Comparison of ENCODE assay signal across 19 mouse cellular contexts in genomic region chr3:123073351-123073750, GRCm38 (mm10). TPM values are rescaled to one million over a fixed set of nuclear protein-coding genes. Genes with fewer than 3 reads are reported as not detected.
DNase-seq lines count a peak whose midpoint lies in the region; ATAC-seq lines count a peak whose summit lies in the region.
"Had no signal": no experiment of that assay in that cellular context is flagged by ENCODE, and none has a peak within 500 bp of the region (broad histone marks: within the 10 kb centered on the region; RNA-seq: fewer than 3 reads in every experiment).

No protein-coding gene starts in this region.

- intact Hi-C loops in heart, postnatal 36 days (cut with DNase I): no loop called here

- no peak overlapping the region for H3K4me3 ChIP-seq in heart, embryonic 12.5 days
- H3K4me3 ChIP-seq in limb, embryonic 12.5 days (replicated peaks): no peak overlapping the region
- H3K4me3 ChIP-seq in limb, embryonic 10.5 days: no peak overlapping the region
- no peak overlapping the region for H3K4me3 ChIP-seq in stomach, embryonic 16.5 days (replicated peaks; ENCODE audit: low read length)
- no peak overlapping the region for H3K4me3 ChIP-seq in forebrain, embryonic 16.5 days (replicated peaks; ENCODE audit: low read length)
- H3K4me3 ChIP-seq: forebrain, embryonic 12.5 days; limb, embryonic 13.5 days; liver, embryonic 15.5 days; megakaryocyte, embryonic 14.5 days had no signal

- H3K4me2 ChIP-seq in heart, embryonic 12.5 days: no peak overlapping the region
- no peak overlapping the region for H3K4me2 ChIP-seq in limb, embryonic 12.5 days
- no peak overlapping the region for H3K4me2 ChIP-seq in stomach, embryonic 16.5 days (ENCODE audit: low read depth, low read length)
- H3K4me2 ChIP-seq in forebrain, embryonic 16.5 days (ENCODE audit: low read length): no peak overlapping the region
- H3K4me2 ChIP-seq: forebrain, embryonic 12.5 days; limb, embryonic 13.5 days; liver, embryonic 15.5 days had no signal

- H3K27me3 ChIP-seq in heart, embryonic 12.5 days (replicated peaks): no peaks in the 10 kb centered on the region
- no peaks in the 10 kb centered on the region for H3K27me3 ChIP-seq in limb, embryonic 12.5 days
- H3K27me3 ChIP-seq in limb, embryonic 10.5 days (ENCODE audit: low read depth, poor library complexity, severe bottlenecking): no peaks in the 10 kb centered on the region
- no peaks in the 10 kb centered on the region for H3K27me3 ChIP-seq in stomach, embryonic 16.5 days (ENCODE audit: control insufficient read depth, insufficient read depth, low read length)
- no peaks in the 10 kb centered on the region for H3K27me3 ChIP-seq in forebrain, embryonic 16.5 days (replicated peaks; ENCODE audit: control insufficient read depth, insufficient read depth, low read length)
- H3K27me3 ChIP-seq: forebrain, embryonic 12.5 days; limb, embryonic 13.5 days; liver, embryonic 15.5 days; megakaryocyte, embryonic 14.5 days had no signal

- no peaks in the 10 kb centered on the region; the same call in 1 of the 2 replicates for H3K9me3 ChIP-seq in heart, embryonic 12.5 days (replicated peaks)
- no peaks in the 10 kb centered on the region for H3K9me3 ChIP-seq in limb, embryonic 12.5 days
- no peaks in the 10 kb centered on the region for H3K9me3 ChIP-seq in limb, embryonic 10.5 days (replicated peaks)
- H3K9me3 ChIP-seq in stomach, embryonic 16.5 days (replicated peaks; ENCODE audit: control insufficient read depth, low read length): no peaks in the 10 kb centered on the region
- H3K9me3 ChIP-seq in forebrain, embryonic 16.5 days (ENCODE audit: control insufficient read depth, low read length): no peaks in the 10 kb centered on the region
- H3K9me3 ChIP-seq: forebrain, embryonic 12.5 days; limb, embryonic 13.5 days; liver, embryonic 15.5 days; megakaryocyte, embryonic 14.5 days had no signal

- no peaks in the 10 kb centered on the region for H3K36me3 ChIP-seq in heart, embryonic 12.5 days
- H3K36me3 ChIP-seq in limb, embryonic 12.5 days: no peaks in the 10 kb centered on the region
- H3K36me3 ChIP-seq in limb, embryonic 10.5 days: no peaks in the 10 kb centered on the region
- H3K36me3 ChIP-seq in stomach, embryonic 16.5 days (ENCODE audit: control insufficient read depth, insufficient read depth, low read length): no peaks in the 10 kb centered on the region
- H3K36me3 ChIP-seq in forebrain, embryonic 16.5 days (ENCODE audit: control insufficient read depth, insufficient read depth): no peaks in the 10 kb centered on the region
- H3K36me3 ChIP-seq: forebrain, embryonic 12.5 days; limb, embryonic 13.5 days; liver, embryonic 15.5 days had no signal

- DNase-seq in heart, postnatal 36 days: no peak
- DNase-seq in limb, embryonic 10.5 days (ENCODE audit: low spot score): no peak
- peak; percentile 52 to 53 for DNase-seq in adrenal gland, postnatal 36 days
- DNase-seq: cerebellum, adult 9-10 months; heart, postnatal 10 days; kidney, postnatal 10 days; layer of hippocampus, adult 9-11 months; thymus, postnatal 36 days had no signal

- H3K9ac ChIP-seq in heart, embryonic 12.5 days: no peak overlapping the region
- no peak overlapping the region for H3K9ac ChIP-seq in limb, embryonic 12.5 days (replicated peaks)
- no peak overlapping the region for H3K9ac ChIP-seq in stomach, embryonic 16.5 days (ENCODE audit: low read length)
- no peak overlapping the region for H3K9ac ChIP-seq in forebrain, embryonic 16.5 days (replicated peaks; ENCODE audit: low read depth, low read length)
- H3K9ac ChIP-seq: forebrain, embryonic 12.5 days; limb, embryonic 13.5 days; liver, embryonic 15.5 days had no signal

- 0 out of 2 replicates have a peak overlapping the region, but pooled peaks have one; percentile 29 for H3K27ac ChIP-seq in heart, embryonic 12.5 days (ENCODE audit: poor library complexity, severe bottlenecking)
- H3K27ac ChIP-seq in limb, embryonic 12.5 days: peak overlapping the region; percentile 37; the same call in 1 of the 2 replicates
- H3K27ac ChIP-seq in limb, embryonic 10.5 days: no peak overlapping the region
- peak overlapping the region; percentile 51 for H3K27ac ChIP-seq in stomach, embryonic 16.5 days (ENCODE audit: low read length)
- H3K27ac ChIP-seq in forebrain, embryonic 16.5 days (ENCODE audit: low read length): no peak overlapping the region
- H3K27ac ChIP-seq: forebrain, embryonic 12.5 days; liver, embryonic 15.5 days had no signal

- peak; percentile 51; the same call in 1 of the 2 replicates for ATAC-seq in heart, embryonic 12.5 days (ENCODE audit: insufficient number of reproducible peaks, low FRiP score)
- ATAC-seq in limb, embryonic 12.5 days (ENCODE audit: insufficient number of reproducible peaks, insufficient read depth, low FRiP score, low TSS enrichment, low read depth): no peak
- ATAC-seq in stomach, embryonic 16.5 days (ENCODE audit: insufficient read depth, low FRiP score): no peak
- ATAC-seq in forebrain, embryonic 16.5 days: no peak
- ATAC-seq: hindbrain, embryonic 16.5 days; lung, postnatal 0 days; midbrain, embryonic 16.5 days had no signal

- H3K4me1 ChIP-seq in heart, embryonic 12.5 days (replicated peaks): peaks cover 47% of the 10 kb centered on the region
- no peaks in the 10 kb centered on the region; the same call in 1 of the 2 replicates for H3K4me1 ChIP-seq in limb, embryonic 12.5 days (replicated peaks)
- H3K4me1 ChIP-seq in limb, embryonic 10.5 days: no peaks in the 10 kb centered on the region
- 0 out of 2 replicates have a peak, but pooled peaks cover 5% of the 10 kb centered on the region for H3K4me1 ChIP-seq in stomach, embryonic 16.5 days (ENCODE audit: control insufficient read depth, insufficient read depth, low read length)
- H3K4me1 ChIP-seq in forebrain, embryonic 16.5 days (replicated peaks; ENCODE audit: control insufficient read depth, insufficient read depth, low read length): no peaks in the 10 kb centered on the region
- H3K4me1 ChIP-seq: forebrain, embryonic 12.5 days; liver, embryonic 15.5 days; megakaryocyte, embryonic 14.5 days had no signal

RNA-seq across cellular contexts. Expression of gene Myoz2, which starts 38.5 kb away (rescaled TPM):
- 154 and 163 TPM in 2 replicates for polyA plus RNA-seq in heart, embryonic 12.5 days (2016; fragmentation: Nextera tagmentation; extraction: Ambion mirVana)
- 1,000 to 10,000 TPM; 2,084 to 2,239 TPM for total RNA-seq in heart, postnatal 36 days (2021)
- 6.8 and 7.4 TPM in 2 replicates for polyA plus RNA-seq in limb, embryonic 12.5 days (2016; fragmentation: Nextera tagmentation; extraction: Ambion mirVana)
- polyA plus RNA-seq in limb, embryonic 10.5 days (2016; fragmentation: Nextera tagmentation; extraction: Ambion mirVana): 0.11 TPM in 1 of 2 replicates, not detected in the other
- total RNA-seq in adrenal gland, postnatal 36 days (2021): under 1 TPM in 1 of 2 experiments, not detected in 1; 0.40 TPM
- 3.6 and 21.6 TPM in 2 replicates for polyA plus RNA-seq in stomach, embryonic 16.5 days (2015; fragmentation: Nextera tagmentation; extraction: Ambion mirVana)
- polyA plus RNA-seq in forebrain, embryonic 16.5 days (2015; fragmentation: Nextera tagmentation; extraction: Ambion mirVana): not detected in 2 replicates
- polyA plus RNA-seq: forebrain, embryonic 12.5 days; midbrain, embryonic 16.5 days had no signal

Comparison
In these comparisons a context has a peak if more than half of its experiments do, and no peak if none do; other contexts are left out.
1. H3K27ac ChIP-seq: peak in heart, embryonic 12.5 days (single experiment), limb, embryonic 12.5 days (single experiment) and stomach, embryonic 16.5 days (single experiment); none in limb, embryonic 10.5 days (single experiment) and forebrain, embryonic 16.5 days (single experiment).
2. DNase-seq: peak in adrenal gland, postnatal 36 days (2 of 2); none in heart, postnatal 36 days (0 of 2) and limb, embryonic 10.5 days (single experiment).